Mouse (Mus musculus): ENCODE data around the gene Ttc9b. TPM values are rescaled to one million over a fixed set of nuclear protein-coding genes. Genes with fewer than 3 reads are reported as not detected.

Ttc9b gene
- polyA plus RNA-seq (2011; ENCODE audit: insufficient read depth, insufficient read length, low replicate concordance, missing spikeins) = not detected in 2 replicates

GRCm38 (mm10) chr7:27653681-27654437 is at the start of gene Ttc9b:
Gene Ttc9b (plus strand): TSS chr7:27653915.
- no peak within 1 kb of the TSS for H3K4me3 ChIP-seq (replicated peaks; ENCODE audit: control insufficient read depth, low read depth, low read length)
- whole genome bisulfite sequencing = 3% methylated on average over 60 of the region's 62 CpGs
- no peaks in the 10 kb centered on the region; the same call in 1 of the 2 replicates for H3K4me1 ChIP-seq (ENCODE audit: control insufficient read depth, insufficient read depth, low read length)
- TF ChIP-seq POLR2A (IDR thresholded peaks at IDR 0.05; ENCODE audit: borderline replicate concordance, control insufficient read depth, low read depth, low read length) = no peak
- no peak within 1 kb of the TSS for H3K27ac ChIP-seq (ENCODE audit: control insufficient read depth, insufficient read depth, low read depth, low read length, poor library complexity)

- peaks cover 10% of the 10 kb centered on the region for H3K4me1 ChIP-seq (ENCODE audit: control insufficient read depth, insufficient read depth, low read length)
- TF ChIP-seq POLR2A (IDR thresholded peaks at IDR 0.05; ENCODE audit: borderline replicate concordance, control insufficient read depth, low read depth, low read length) (no peak), CTCF (IDR thresholded peaks at IDR 0.05; ENCODE audit: control insufficient read depth, insufficient read depth, low read length) (no peak)
- no peak overlapping the region for H3K4me3 ChIP-seq (replicated peaks; ENCODE audit: control insufficient read depth, low read depth, low read length)
- H3K27ac ChIP-seq (ENCODE audit: control insufficient read depth, insufficient read depth, low read depth, low read length, poor library complexity) = no peak overlapping the region; the same call in 1 of the 2 replicates
- 39% methylated on average over 5 of the region's 5 CpGs for WGBS
These were observed 48.9 kb upstream of the Ttc9b start for GRCm38 (mm10) chr7:27604661-27605348.

- no peak overlapping the region for H3K4me3 ChIP-seq (replicated peaks; ENCODE audit: control insufficient read depth, low read depth, low read length)
- peaks cover 8% of the 10 kb centered on the region for H3K4me1 ChIP-seq (ENCODE audit: control insufficient read depth, insufficient read depth, low read length)
- no peak overlapping the region for H3K27ac ChIP-seq (ENCODE audit: control insufficient read depth, insufficient read depth, low read depth, low read length, poor library complexity)
- WGBS = 49% methylated on average over 9 of the region's 9 CpGs
- TF ChIP-seq CTCF (IDR thresholded peaks at IDR 0.05; ENCODE audit: control insufficient read depth, insufficient read depth, low read length) = no peak
These were observed 48.0 kb upstream of the Ttc9b start for GRCm38 (mm10) chr7:27605499-27606285.

- 56% methylated on average over 10 of the region's 10 CpGs for WGBS
- H3K4me1 ChIP-seq (ENCODE audit: control insufficient read depth, insufficient read depth, low read length) = peaks cover 8% of the 10 kb centered on the region
- no peak overlapping the region for H3K27ac ChIP-seq (ENCODE audit: control insufficient read depth, insufficient read depth, low read depth, low read length, poor library complexity)
- H3K4me3 ChIP-seq (replicated peaks; ENCODE audit: control insufficient read depth, low read depth, low read length) = no peak overlapping the region
- TF ChIP-seq POLR2A (IDR thresholded peaks at IDR 0.05; ENCODE audit: borderline replicate concordance, control insufficient read depth, low read depth, low read length) (no peak), CTCF (IDR thresholded peaks at IDR 0.05; ENCODE audit: control insufficient read depth, insufficient read depth, low read length) (no peak)
These were observed 47.0 kb upstream of the Ttc9b start for GRCm38 (mm10) chr7:27606481-27607254.

GRCm38 (mm10) chr7:27607580-27607979 is 46.1 kb upstream of the Ttc9b start:
- TF ChIP-seq CTCF (IDR thresholded peaks at IDR 0.05; ENCODE audit: control insufficient read depth, insufficient read depth, low read length) = no peak
- TF ChIP-seq POLR2A (IDR thresholded peaks at IDR 0.05; ENCODE audit: borderline replicate concordance, control insufficient read depth, low read depth, low read length) = no peak
- 35% methylated on average over 5 of the region's 5 CpGs for WGBS
- Histone ChIP-seq H3K4me1 (ENCODE audit: control insufficient read depth, insufficient read depth, low read length) (peaks cover 8% of the 10 kb centered on the region), H3K4me3 (replicated peaks; ENCODE audit: control insufficient read depth, low read depth, low read length) (no peak overlapping the region), H3K27ac (ENCODE audit: control insufficient read depth, insufficient read depth, low read depth, low read length, poor library complexity) (peak overlapping the region; percentile 41; the same call in 1 of the 2 replicates)

- Histone ChIP-seq H3K27ac (ENCODE audit: control insufficient read depth, insufficient read depth, low read depth, low read length, poor library complexity) (no peak overlapping the region), H3K4me1 (ENCODE audit: control insufficient read depth, insufficient read depth, low read length) (peaks cover 8% of the 10 kb centered on the region), H3K4me3 (replicated peaks; ENCODE audit: control insufficient read depth, low read depth, low read length) (no peak overlapping the region)
- 43% methylated on average over 3 of the region's 3 CpGs for WGBS
- no peak for TF ChIP-seq POLR2A (IDR thresholded peaks at IDR 0.05; ENCODE audit: borderline replicate concordance, control insufficient read depth, low read depth, low read length)
- no peak for TF ChIP-seq CTCF (IDR thresholded peaks at IDR 0.05; ENCODE audit: control insufficient read depth, insufficient read depth, low read length)
These were observed 45.6 kb upstream of the Ttc9b start for GRCm38 (mm10) chr7:27608130-27608529.

GRCm38 (mm10) chr7:27609285-27609684 is 44.4 kb upstream of the Ttc9b start:
- TF ChIP-seq CTCF (IDR thresholded peaks at IDR 0.05; ENCODE audit: control insufficient read depth, insufficient read depth, low read length) (no peak), POLR2A (IDR thresholded peaks at IDR 0.05; ENCODE audit: borderline replicate concordance, control insufficient read depth, low read depth, low read length) (no peak)
- peaks cover 8% of the 10 kb centered on the region for H3K4me1 ChIP-seq (ENCODE audit: control insufficient read depth, insufficient read depth, low read length)
- WGBS = 62% methylated on average over 4 of the region's 4 CpGs
- H3K4me3 ChIP-seq (replicated peaks; ENCODE audit: control insufficient read depth, low read depth, low read length) = no peak overlapping the region
- no peak overlapping the region for H3K27ac ChIP-seq (ENCODE audit: control insufficient read depth, insufficient read depth, low read depth, low read length, poor library complexity)
